Mouse (Mus musculus) heart, adult 2 months (tissue): ENCODE data around the gene Neb.

Experiments used
- CTCF ChIP-seq: fragments of 200-600 bp; IDR thresholded peaks from 2 replicates; pipeline ENCODE4 v1.8.1; 2022; ENCODE audit warnings: antibody characterized with exemption, mild to moderate bottlenecking, moderate library complexity
- POLR2A ChIP-seq: fragments of 200-500 bp; IDR thresholded peaks from 2 replicates; pipeline ENCODE4 v1.6.1; 2011; ENCODE audit warnings: mild to moderate bottlenecking, low read depth, low read length, control low read depth; ENCODE audit not compliant: insufficient read depth

DNA sequence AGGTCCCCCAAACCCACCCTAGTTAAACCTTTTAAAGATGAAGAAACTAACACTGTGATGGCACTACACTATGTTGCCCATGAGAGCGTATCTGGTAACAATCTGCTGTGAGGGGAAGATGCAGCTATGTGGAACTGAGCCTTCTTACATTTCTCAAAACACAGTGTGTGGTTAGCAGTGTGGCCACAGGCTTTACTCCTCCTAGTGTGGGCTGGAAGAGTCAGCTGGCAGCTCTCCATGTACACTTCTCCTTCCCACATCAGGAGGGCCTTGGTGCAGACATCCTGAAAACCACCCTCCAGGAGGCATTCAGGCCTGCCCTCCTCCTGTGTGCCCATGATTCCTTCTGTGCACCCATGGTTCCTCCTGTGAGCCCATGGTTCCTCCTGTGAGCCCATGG lies 198.6 kb downstream of the Neb start:
- no peak for TF ChIP-seq CTCF
- TF ChIP-seq POLR2A = no peak
